Mouse (Mus musculus) mouse trophoblast stem cell (cell line): ENCODE measurements around the gene Tmc3.

Source experiments
- in situ Hi-C, 2 experiments: fragments of 300-500 bp; cut with MseI, MboI; formaldehyde crosslinking; loops; 2 replicates in 1 of 2; 3 replicates in 1 of 2; pipeline ENCODE4 v1.15.1; 2025

The Tmc3 gene

GRCm38 (mm10) chr7:83584639-83585471 lies at the start of gene Tmc3:
Gene Tmc3 (plus strand): TSS chr7:83584927.
- in situ Hi-C loops = no loop called here

- in situ Hi-C loops = loop anchor here in 1 of 2 experiments (25.0 kb wide), 1 partner anchor 829 kb away; no protein-coding TSS in a partner anchor
These were observed 43.1 kb upstream of the Tmc3 start for GRCm38 (mm10) chr7:83541536-83542169.

DNA sequence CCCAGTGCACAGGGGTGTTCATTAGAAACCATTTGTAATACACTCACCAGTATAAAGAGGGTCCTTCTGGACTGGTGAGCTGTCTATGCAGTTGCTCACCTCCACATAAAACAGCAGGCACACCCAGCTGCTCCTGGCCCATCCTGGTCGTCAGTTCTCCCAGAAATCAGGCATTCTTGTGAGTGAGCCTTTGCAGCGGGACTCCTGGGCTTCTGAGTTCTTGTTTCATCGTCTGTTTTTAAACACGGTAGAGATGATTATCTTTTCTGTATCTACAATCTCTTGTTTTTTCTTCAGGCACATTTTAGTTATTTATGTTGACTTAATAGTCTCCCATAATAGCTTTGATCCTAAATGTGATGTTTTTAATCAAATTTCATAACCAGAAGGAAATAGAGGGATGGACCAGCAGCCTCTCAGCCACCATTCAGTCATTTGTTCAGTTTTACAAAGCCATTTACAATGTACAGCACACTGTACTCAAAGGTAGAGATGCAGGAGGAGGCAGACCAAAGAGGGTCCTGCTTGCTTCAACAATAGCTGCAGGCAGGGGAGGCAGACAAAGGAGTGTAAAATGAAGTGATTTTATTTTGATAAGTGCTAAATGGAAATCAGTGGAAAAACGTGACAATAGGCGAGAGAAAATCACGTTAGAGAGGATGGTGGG lies 35.9 kb upstream of the Tmc3 start:
- in situ Hi-C loops = loop anchor here in 1 of 2 experiments (25.0 kb wide), 1 partner anchor 837 kb away; no protein-coding TSS in a partner anchor

- in situ Hi-C loops = loop anchor here in 1 of 2 experiments (25.0 kb wide), 1 partner anchor 837 kb away; no protein-coding TSS in a partner anchor
These were observed 35.4 kb upstream of the Tmc3 start for GRCm38 (mm10) chr7:83549353-83549774.

GRCm38 (mm10) chr7:83549951-83550407 lies 34.7 kb upstream of the Tmc3 start:
- in situ Hi-C loops = loop anchor here (25.0 kb wide), 1 partner anchor 838 kb away; no protein-coding TSS in a partner anchor

DNA sequence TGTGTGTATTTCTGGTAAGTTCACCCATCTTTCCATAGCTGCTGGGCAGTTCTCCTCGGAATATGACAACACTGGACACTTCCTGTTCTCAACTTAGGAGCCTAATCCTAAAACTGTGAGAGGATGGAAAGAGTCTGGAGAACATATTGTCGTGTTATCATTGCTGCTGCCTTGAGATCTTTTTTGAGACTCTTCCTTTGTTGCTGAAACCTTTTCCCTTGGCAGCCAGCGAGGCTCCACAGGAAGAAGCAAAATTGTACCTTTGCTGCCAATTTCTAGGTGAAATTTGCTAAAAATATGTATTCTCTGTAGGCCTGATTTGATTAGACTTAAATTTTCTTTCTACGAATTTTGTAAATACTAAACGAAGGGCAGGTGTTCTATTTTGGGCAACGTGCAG lies 30.2 kb upstream of the Tmc3 start:
- in situ Hi-C loops = loop anchor here in 1 of 2 experiments (25.0 kb wide), 1 partner anchor 842 kb away; no protein-coding TSS in a partner anchor

DNA sequence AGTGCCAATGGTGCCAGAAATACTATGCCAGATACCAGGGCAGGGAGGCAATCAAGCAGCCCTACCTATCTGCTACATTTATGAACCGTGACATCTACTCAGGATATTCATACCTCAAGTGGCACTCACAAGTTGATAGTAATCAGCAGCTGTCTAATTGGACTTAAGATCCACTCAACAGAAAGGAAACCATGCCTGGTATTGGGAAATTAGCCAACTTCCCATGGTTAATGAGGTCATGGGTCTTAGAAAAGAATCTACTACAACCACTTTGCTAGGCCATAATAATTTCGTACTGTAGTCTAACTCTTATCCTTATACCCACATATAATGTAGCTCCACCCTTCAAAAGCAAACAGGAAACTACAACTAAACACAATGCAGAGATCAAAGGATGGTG lies 28.2 kb upstream of the Tmc3 start:
- in situ Hi-C loops = loop anchor here in 1 of 2 experiments (25.0 kb wide), 1 partner anchor 844 kb away; no protein-coding TSS in a partner anchor

- in situ Hi-C loops = loop anchor here in 1 of 2 experiments (25.0 kb wide), 1 partner anchor 847 kb away; no protein-coding TSS in a partner anchor
These were observed 25.9 kb upstream of the Tmc3 start for GRCm38 (mm10) chr7:83558741-83559280.

GRCm38 (mm10) chr7:83559495-83559894 lies 25.2 kb upstream of the Tmc3 start:
- in situ Hi-C loops = loop anchor here in 1 of 2 experiments (25.0 kb wide), 1 partner anchor 847 kb away; no protein-coding TSS in a partner anchor

DNA sequence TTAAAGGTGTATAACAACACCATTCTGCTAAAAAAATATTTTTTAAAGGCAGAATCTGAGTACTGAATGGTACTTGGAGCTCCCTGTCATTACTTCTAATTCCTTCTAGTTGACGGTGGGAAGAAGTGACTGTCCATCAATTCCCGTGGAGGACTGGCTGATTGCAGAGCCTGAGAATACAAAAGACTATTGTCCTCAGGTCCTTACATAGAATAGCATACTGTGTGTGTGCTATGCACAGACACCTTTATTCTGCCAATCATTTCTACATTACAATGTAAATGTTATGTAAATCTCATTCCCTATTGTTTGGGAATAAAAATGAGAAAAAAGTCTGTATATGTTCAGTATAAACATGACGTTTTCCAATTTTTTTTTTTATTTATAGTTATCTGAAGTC lies 22.9 kb upstream of the Tmc3 start:
- in situ Hi-C loops = loop anchor here in 1 of 2 experiments (25.0 kb wide), 1 partner anchor 850 kb away; no protein-coding TSS in a partner anchor

- in situ Hi-C loops = loop anchor here (5.0 to 25.0 kb wide), 2 partner anchors 113 to 852 kb away; no protein-coding TSS in a partner anchor
These were observed 20.0 kb upstream of the Tmc3 start for GRCm38 (mm10) chr7:83564635-83565291.

- in situ Hi-C loops = loop anchor here (5.0 to 25.0 kb wide), 2 partner anchors 111 to 854 kb away; no protein-coding TSS in a partner anchor
These were observed 18.8 kb upstream of the Tmc3 start for GRCm38 (mm10) chr7:83565976-83566375.

GRCm38 (mm10) chr7:83567841-83568500 lies 16.8 kb upstream of the Tmc3 start:
- in situ Hi-C loops = loop anchor here (5.0 to 25.0 kb wide), 2 partner anchors 109 to 856 kb away; no protein-coding TSS in a partner anchor

- in situ Hi-C loops = loop anchor here (5.0 to 25.0 kb wide), 2 partner anchors 108 to 857 kb away; no protein-coding TSS in a partner anchor
These were observed 15.9 kb upstream of the Tmc3 start for GRCm38 (mm10) chr7:83568815-83569214.

DNA sequence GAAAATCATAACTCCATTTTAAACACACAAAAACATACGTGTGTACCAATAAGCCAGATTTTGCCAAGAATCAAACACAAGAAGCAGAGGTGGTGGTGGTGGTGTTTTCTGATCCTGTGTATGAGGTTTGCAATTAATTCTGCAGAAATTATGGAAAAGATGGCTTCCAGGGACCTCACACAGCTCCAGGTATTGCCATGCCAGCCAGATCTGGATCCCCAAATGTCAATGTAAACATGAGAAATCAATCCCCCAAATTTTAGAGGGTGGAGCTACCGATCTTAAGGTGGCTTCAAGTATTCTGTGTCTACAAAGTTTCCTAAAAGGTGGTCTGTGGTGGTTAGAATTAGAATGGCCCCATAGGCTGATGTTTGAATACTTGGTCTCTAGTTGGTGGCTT lies 15.3 kb upstream of the Tmc3 start:
- in situ Hi-C loops = loop anchor here (5.0 to 25.0 kb wide), 2 partner anchors 108 to 857 kb away; no protein-coding TSS in a partner anchor

DNA sequence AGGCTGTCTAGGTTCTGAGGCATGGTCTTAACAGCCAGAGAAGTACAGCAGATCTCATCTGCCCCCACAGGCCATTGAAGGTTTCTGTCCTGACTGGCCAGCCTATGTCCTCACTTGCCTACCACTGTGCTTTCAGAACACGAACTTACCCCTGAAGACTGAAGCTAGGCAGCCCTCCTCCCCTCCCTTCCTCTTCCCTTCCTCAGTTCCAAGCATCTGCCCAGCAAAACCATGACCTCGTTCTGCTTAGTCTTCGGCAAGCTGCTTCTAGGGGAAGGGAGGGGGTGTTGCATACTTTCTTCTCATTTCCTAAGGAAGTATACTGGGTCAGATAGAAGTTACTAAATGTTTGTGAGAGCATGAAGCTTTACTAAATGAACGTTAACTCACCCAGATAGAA lies 13.7 kb upstream of the Tmc3 start:
- in situ Hi-C loops = loop anchor here in 1 of 2 experiments (25.0 kb wide), 1 partner anchor 859 kb away; no protein-coding TSS in a partner anchor

DNA sequence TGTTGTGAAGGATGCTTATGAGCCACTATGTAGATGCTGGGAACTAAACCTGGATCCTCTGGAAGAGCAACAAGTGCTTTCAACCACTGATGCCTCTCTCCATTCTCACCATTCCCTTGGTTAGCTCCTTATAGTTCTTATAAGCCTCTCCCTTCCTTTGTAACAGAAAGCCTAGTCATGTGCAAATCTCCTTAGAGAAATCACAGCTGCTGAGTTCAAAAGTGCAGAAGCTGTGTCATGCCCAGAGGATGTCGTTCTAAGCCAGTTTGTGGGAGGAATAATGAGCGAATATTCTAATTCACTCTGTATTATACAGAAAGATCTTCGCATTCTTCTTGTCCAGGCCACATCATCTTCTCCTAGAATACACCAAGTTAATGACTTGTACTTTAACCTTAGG lies 12.8 kb upstream of the Tmc3 start:
- in situ Hi-C loops = loop anchor here in 1 of 2 experiments (25.0 kb wide), 1 partner anchor 860 kb away; no protein-coding TSS in a partner anchor

- in situ Hi-C loops = loop anchor here in 1 of 2 experiments (25.0 kb wide), 1 partner anchor 860 kb away; no protein-coding TSS in a partner anchor
These were observed 12.3 kb upstream of the Tmc3 start for GRCm38 (mm10) chr7:83572451-83572850.

DNA sequence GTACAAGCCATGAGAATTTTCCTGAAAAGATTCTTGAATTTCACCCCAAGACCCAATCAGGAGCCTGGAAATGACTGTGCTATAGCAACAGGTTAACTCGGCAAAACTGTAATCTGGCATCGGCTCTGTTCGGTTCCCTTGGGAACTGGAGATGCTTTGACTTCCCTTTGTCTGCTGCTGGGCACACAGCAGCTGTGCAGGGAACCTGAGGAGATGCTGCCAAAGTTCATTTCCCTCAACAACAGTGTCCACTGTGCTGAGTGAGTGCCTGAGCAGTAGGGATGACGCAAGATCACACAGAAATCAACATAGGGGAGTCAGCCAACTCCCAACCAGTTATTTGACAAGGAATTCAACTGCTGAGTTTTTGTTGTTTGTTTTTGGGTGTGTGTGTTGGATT lies 3.8 kb upstream of the Tmc3 start:
- in situ Hi-C loops = no loop called here
